Mouse (Mus musculus) forelimb bud, embryonic 11.5 days (tissue): Measurements from ENCODE around the gene Lrmda.
A peak's percentile ranks its signal among the peaks of the same experiment; 100 is the strongest.

Experiments
- DNase-seq: peaks from one replicate; pipeline ENCODE4 v3.0.0-alpha.2; 2012; ENCODE audit warnings: low read depth, low spot score

Gene Lrmda

GRCm38 (mm10) chr14:22323530-22324292 is 304.2 kb downstream of the Lrmda start:
- DNase-seq = no peak

DNA sequence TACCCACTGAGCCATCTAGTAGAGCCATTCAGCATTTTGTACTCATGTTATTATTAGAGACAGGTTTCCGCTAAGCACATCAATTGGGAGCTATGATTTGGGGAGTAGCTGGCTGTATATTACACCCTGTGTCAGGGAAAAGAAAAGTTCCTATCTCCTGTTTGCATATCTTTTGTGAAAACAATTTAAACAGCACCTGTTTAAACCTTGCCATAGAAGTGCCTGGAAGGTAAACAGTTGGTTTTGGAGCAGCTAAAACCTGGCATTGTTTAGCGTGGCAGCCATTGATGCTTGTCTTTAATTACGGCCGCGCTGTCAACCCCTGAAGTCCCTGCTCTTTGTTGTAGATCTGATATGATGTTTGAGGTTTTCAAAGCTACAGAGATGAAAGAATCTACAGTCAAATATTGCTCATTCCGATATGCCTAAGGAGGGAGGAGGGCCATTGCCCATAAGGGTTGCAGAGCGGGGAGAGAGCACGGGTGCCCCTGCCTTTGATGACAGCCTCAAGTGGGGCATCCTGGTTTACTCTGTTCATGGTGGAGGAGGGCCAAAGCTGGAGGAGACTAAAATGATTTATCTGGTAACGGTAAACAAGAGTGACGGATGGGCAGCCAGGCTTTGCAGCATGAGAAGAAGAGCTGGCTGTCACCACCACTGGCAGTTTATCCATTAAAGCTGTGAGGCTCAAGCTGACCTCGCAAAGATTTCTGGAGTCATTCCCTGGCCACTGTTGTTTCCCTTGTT is 306.9 kb downstream of the Lrmda start:
- no peak for DNase-seq

- DNase-seq = no peak
Observed at GRCm38 (mm10) chr14:22329191-22329590, 309.7 kb downstream of the Lrmda start.

DNA sequence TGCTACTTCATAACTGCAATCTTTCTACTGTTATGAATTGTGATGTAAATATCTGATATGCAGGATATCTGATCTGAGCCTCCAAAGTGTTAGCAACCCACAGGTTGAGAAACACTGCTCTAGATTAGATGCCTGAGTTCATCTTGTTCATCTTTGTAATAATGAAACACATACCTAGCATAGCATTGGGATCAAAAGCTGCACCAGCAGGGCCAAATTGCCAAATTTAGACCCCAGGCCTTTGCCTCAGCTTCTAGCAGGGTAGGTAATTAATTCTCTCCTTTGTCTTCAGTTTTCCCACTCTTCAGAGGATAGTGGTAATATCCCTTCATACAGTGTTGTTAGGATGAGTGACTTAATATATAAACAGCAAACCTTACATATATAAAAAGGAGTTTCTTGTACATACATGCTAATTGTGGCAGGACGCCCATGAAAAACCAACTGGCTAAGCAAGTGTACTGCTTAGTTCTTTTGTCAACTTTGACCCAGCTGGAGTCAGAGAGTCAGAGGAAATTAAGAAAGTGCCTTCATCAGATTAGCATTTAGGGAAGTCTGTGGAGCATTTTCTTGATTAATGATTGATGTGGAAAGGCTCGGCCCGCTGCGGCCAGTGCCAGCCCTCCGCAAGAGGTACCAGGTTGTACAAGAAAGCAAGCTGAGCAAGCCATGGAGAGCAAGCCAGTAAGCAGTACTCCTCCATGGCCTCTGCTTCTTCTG is 315.7 kb downstream of the Lrmda start:
- no peak for DNase-seq

GRCm38 (mm10) chr14:22339176-22339575 is 319.7 kb downstream of the Lrmda start:
- DNase-seq = no peak

- no peak for DNase-seq
Observed at GRCm38 (mm10) chr14:22343357-22343756, 323.8 kb downstream of the Lrmda start.

DNA sequence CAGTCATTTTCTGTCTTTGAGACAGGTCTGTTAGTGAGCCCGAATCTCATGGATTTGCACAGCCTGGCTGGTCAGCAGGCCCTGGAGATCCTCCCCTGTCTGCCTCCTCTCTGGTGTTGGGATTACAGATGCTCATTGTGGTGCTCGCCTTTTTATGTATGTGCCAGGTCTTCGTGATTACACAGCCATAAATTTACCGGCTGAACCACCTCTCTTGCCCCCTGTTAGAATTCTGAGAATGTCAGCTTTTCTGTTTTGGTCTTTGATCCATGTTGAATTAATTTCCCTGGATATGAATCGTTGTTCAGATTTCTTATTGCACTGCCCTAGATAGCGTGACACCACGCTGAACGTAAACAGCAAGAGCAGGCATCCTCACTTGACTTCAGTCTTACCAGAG is 325.7 kb downstream of the Lrmda start:
- no peak for DNase-seq

DNA sequence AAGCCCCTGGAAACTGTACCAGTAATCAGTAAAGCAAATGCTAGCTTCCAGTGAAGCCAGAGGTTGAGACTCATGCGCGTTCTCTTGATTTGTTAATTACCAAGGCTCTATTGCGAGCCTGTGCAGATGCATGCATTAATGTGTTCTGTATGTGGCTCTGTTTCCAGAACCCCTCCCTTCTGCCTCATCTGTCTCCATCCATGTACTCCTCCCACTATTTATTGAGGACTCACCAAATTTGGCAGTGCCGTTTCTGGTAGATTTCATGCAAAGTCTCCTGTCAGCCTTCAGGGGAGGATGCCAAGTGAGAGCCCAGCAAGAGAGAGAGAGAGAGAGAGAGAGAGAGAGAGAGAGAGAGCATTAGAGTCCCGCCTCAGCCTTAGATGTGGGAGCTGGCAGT is 334.1 kb downstream of the Lrmda start:
- DNase-seq = no peak

- DNase-seq = no peak
Observed at GRCm38 (mm10) chr14:22354769-22355574, 335.5 kb downstream of the Lrmda start.

DNA sequence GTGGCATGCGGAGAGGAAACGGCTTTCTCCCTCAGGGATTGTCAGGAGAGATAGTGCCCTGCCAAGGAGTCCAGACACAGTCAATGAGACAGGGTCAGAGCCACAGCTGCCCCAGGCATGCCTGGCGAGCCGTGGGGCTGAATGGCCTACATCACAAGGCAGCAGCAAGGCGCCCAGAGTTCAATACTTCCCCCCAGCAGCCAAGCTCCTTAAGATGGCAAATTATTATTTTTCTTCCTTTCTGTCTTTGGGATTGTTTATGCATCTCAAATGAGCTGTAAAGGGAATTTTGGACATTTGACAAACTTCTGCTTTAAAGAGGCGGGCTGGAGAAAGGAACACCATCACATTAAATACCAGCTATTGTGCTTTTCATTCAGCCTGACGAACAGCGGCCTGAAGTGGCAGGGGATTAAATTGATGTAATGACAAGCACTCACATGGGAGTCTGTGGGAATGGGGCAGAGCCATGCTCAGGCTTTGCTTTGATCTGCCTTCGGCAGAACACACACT is 338.5 kb downstream of the Lrmda start:
- no peak for DNase-seq

- peak; percentile 33 for DNase-seq
Observed at GRCm38 (mm10) chr14:22364010-22364748, 344.7 kb downstream of the Lrmda start.

DNA sequence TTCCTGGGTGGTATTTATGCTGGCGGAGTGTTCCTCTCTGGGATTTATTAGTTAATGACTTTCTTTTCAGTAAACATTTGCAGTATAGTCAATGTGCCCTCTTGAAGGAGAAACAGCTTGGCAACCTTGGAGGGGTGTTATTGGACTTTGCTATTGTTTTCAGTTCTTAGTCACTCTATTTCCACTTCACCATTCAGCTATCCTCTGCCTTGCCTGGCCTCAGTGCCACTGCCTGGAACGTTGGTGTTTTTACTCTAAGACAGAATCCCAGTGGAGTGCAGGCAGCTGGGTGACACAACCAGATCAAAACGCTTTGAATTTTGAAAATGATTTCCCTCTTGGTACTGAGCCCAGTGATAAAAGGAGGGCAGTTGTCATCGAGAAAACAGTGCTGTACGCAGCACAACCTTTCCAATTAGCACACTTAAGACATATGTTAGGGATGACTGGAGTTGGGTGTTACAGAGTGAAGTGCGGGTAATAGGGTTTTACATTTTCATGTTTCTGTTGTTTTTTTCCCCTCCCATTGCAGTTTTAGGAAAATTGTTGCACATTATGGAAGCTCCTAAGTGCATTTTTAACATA is 345.4 kb downstream of the Lrmda start:
- no peak for DNase-seq

DNA sequence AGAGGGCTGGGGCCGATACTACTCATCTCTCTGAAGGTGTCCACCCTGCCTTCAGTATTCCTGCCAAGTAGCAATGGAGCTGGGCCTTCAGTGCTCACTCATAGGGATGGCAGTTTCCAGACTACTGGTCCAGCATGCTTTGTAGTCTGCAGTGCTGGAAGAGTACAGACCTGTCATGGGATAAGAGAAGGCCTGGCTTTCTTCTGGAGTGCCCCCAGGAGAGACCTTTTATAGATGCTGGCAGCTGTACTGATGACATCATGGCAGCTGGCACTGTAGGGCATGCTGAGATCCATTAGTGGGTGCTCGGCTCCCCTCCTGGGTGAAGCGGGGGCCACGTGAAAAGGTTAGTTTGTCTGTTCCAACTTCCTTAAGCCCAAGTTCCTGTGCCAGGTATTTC is 348.1 kb downstream of the Lrmda start:
- DNase-seq = no peak

DNA sequence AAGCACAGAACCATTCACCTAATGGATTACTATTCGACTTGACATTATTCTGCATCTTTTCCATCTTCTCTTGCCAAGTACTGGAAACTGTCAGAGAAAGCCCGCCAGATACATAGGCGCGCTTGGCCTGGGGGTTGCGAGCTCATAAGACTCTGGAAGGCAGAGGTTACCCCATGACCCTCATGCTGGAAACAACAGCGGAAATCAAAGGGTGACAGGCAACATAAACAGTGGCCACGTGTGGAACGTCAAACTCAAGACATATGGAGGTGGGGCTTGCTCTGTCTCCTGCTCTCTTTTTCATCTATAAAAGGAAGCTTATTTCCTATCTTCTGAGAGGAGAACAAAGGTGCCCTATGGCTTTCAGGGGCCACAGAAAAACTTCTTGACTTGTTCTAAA is 351.6 kb downstream of the Lrmda start:
- no peak for DNase-seq

GRCm38 (mm10) chr14:22372666-22373360 is 353.3 kb downstream of the Lrmda start:
- DNase-seq = no peak

- DNase-seq = no peak
Observed at GRCm38 (mm10) chr14:22373361-22373745, 353.8 kb downstream of the Lrmda start.

GRCm38 (mm10) chr14:22377148-22377547 is 357.6 kb downstream of the Lrmda start:
- DNase-seq = no peak

DNA sequence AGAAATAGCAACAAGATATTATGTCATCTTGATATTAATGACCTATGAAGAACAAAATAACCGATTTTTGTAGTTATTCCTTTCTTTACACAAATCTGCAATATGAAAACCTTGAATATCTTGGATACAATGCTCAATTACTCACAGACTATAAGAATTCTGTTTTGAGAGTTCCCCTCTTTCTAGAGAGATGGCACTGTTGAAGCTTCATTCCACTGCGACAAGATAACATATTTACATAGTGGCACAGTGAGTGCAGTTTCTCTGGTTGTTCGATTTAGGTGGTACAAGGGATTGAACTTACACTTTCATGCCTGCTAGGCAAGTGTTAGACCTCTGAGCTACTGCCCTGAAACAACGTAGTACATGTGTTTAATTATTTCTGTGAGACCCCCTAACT is 362.6 kb downstream of the Lrmda start:
- no peak for DNase-seq

- DNase-seq = no peak
Observed at GRCm38 (mm10) chr14:22393616-22394015, 374.1 kb downstream of the Lrmda start.

DNA sequence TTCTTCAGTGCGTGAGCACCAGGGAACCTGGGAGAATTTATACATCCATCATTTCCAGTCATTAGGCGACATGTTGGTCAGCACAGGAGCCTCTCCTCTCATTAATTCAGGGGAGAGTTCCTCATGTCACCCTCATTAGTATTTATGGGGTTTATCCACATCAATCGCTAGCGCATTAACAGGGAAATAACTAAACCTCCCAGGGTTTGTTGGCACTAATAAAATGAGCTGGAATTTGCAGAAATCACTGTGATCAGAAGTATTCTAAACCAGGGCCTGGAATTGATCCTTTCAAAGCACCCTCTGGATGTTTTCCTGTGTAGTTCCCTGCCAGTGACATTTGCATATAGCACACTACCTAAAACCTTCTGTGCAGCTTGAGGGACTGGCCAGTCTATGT is 382.9 kb downstream of the Lrmda start:
- DNase-seq = peak; percentile 68
